Mouse (Mus musculus) duodenum, adult 2 months (tissue): ENCODE measurements around the gene Scpep1. TPM values are rescaled to one million over a fixed set of nuclear protein-coding genes. Genes with fewer than 3 reads are reported as not detected.

Source experiments
- polyA plus RNA-seq: library from polyadenylated mRNA; depleted of rRNA; stranded (reverse); fragments of >200 nt; gene quantifications from 2 replicates; pipeline ENCODE4 v1.2.3, GENCODE M21; 2012; ENCODE audit warnings: low replicate concordance; rRNA removed

Scpep1 gene
- polyA plus RNA-seq, result 19.3 and 21.3 TPM in 2 replicates

GRCm38 (mm10) chr11:88955217-88955969 lies at the start of gene Scpep1:
Scpep1 (minus strand) TSS chr11:88955465.

GRCm38 (mm10) chr11:88998974-88999722 lies 43.9 kb upstream of the Scpep1 start, which contains the start of gene Trim25:
Trim25 (plus strand) TSS chr11:88999376.

GRCm38 (mm10) chr11:88970202-88970732 lies 15.0 kb upstream of the Scpep1 start, which contains the start of gene Coil:
Coil (plus strand) TSS chr11:88970252.

GRCm38 (mm10) chr11:88966881-88967361 lies 11.7 kb upstream of the Scpep1 start, which contains the start of gene Elobl:
Elobl (minus strand) TSS chr11:88966931.

Other genes starting within 250 kb of the Scpep1 start
- gene Msi2, start 237.0 kb downstream of the Scpep1 start, polyA plus RNA-seq, result 7.1 and 14.3 TPM in 2 replicates
- gene Akap1, start 90.9 kb downstream of the Scpep1 start, polyA plus RNA-seq, result 21.7 and 31.1 TPM in 2 replicates
- 0.49 TPM in 1 of 2 replicates, not detected in the other for gene Elobl, start 11.5 kb upstream of the Scpep1 start, polyA plus RNA-seq
- gene Coil, start 14.8 kb upstream of the Scpep1 start, polyA plus RNA-seq, result 1.2 and 2.3 TPM in 2 replicates
- 47.8 and 53.9 TPM in 2 replicates for gene Trim25, start 43.9 kb upstream of the Scpep1 start, polyA plus RNA-seq
- 1.0 and 2.2 TPM in 2 replicates for gene Dgke, start 111.4 kb upstream of the Scpep1 start, polyA plus RNA-seq
- 0.60 TPM in 1 of 2 replicates, not detected in the other for gene Gm525, start 118.4 kb upstream of the Scpep1 start, polyA plus RNA-seq